Mouse (Mus musculus) heart, adult 2 months (tissue): ENCODE data around the gene Pde11a. TPM values are rescaled to one million over a fixed set of nuclear protein-coding genes. Genes with fewer than 3 reads are reported as not detected.

Experiments used
- DNase-seq, 2 experiments: peaks; one replicate each; pipeline ENCODE4 v3.0.0; 2021
- H3K27ac ChIP-seq: fragments of 200-600 bp; 2 replicates; pipeline ENCODE4 v1.8.1; 2022
- H3K27me3 ChIP-seq: fragments of 200-500 bp; 2 replicates; pipeline ENCODE4 v1.6.1; 2012; ENCODE audit warnings: mild to moderate bottlenecking, low read length, inconsistent platforms, mixed read lengths; ENCODE audit not compliant: control insufficient read depth, insufficient read depth
- H3K36me3 ChIP-seq: fragments of 200-500 bp; 2 replicates; pipeline ENCODE4 v1.6.1; 2012; ENCODE audit warnings: low read length, inconsistent platforms; ENCODE audit not compliant: control insufficient read depth, insufficient read depth
- H3K4me1 ChIP-seq: fragments of 200-500 bp; 2 replicates; pipeline ENCODE4 v1.6.1; 2011; ENCODE audit warnings: low read length; ENCODE audit not compliant: control insufficient read depth, insufficient read depth
- H3K4me3 ChIP-seq: fragments of 200-600 bp; 2 replicates; pipeline ENCODE4 v1.8.1; 2022
- H3K79me2 ChIP-seq: fragments of 200-500 bp; replicated peaks from 2 replicates; pipeline ENCODE4 v1.6.1; 2012; ENCODE audit warnings: mild to moderate bottlenecking, inconsistent platforms, low read length, moderate library complexity, mixed read lengths; ENCODE audit not compliant: control insufficient read depth, insufficient read depth
- H3K9ac ChIP-seq: fragments of 200-500 bp; 2 replicates; pipeline ENCODE4 v1.6.1; 2012; ENCODE audit warnings: low read depth, mild to moderate bottlenecking, control low read depth, inconsistent platforms, low read length, mixed read lengths
- CTCF ChIP-seq: fragments of 200-600 bp; IDR thresholded peaks from 2 replicates; pipeline ENCODE4 v1.8.1; 2022; ENCODE audit warnings: antibody characterized with exemption, mild to moderate bottlenecking, moderate library complexity
- EP300 ChIP-seq: fragments of 200-500 bp; IDR thresholded peaks from 2 replicates; pipeline ENCODE4 v1.6.1; 2011; ENCODE audit warnings: low read depth, low read length, control low read depth; ENCODE audit not compliant: insufficient read depth
- POLR2A ChIP-seq: fragments of 200-500 bp; IDR thresholded peaks from 2 replicates; pipeline ENCODE4 v1.6.1; 2011; ENCODE audit warnings: mild to moderate bottlenecking, low read depth, low read length, control low read depth; ENCODE audit not compliant: insufficient read depth
- WGBS: fragments of 180-500 bp; shearing (Covaris S2); methylation state at CpG from one replicate; pipeline ENCODE4 v1.1.7; 2018; 5-methylcytosine and 5-hydroxymethylcytosine counted together
- intact Hi-C: fragments of 180-260 bp; cut with DNase I; formaldehyde crosslinking; loops from one replicate; pipeline ENCODE4 v1.15.1; 2025
- polyA plus RNA-seq: library from polyadenylated mRNA; depleted of rRNA; stranded (reverse); fragments of >200 nt; gene quantifications from 2 replicates; pipeline ENCODE4 v1.2.3, GENCODE M21; 2012
- total RNA-seq, 2 experiments: library from RNA; stranded (reverse); gene quantifications; 2 replicates each; pipeline ENCODE4 v1.2.3; 2021

The Pde11a gene
- total and polyA plus RNA-seq, 3 experiments, result 0.12 to 1.4 (median 1.2) TPM

DNA sequence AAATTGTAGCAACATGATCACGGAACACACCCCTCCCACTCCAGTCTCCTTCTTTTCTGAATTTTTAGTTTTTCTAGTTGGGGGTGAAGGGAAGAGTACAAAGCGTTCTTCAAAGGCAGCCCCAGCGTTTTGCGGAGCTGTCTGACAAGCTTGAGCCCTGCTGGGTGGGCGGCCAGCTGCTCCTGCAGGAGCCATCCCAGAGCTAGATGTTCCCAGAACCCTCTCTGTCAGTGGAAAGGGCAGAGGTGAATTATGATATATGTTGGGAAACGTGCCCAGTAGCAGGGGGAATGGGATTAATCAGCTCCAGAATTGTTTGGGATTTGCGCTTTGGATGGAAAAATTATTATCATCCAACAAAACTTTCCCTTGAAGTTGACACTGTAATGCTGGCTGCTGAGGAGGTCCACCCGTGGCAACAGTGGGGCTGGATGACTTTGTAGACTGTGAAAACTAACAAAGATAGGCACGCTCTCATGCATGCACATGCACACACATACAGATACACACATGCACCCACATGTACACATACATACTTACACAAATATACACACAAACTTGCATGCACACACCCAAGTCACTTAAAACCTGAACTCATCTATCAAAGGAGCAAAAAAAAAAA is 238.7 kb downstream of the Pde11a start:
- Histone ChIP-seq H3K36me3 (no peaks in the 10 kb centered on the region), H3K27ac (no peak overlapping the region), H3K4me3 (no peak overlapping the region), H3K79me2 (no peaks in the 10 kb centered on the region), H3K4me1 (no peaks in the 10 kb centered on the region), H3K9ac (no peak overlapping the region), H3K27me3 (no peaks in the 10 kb centered on the region)
- 67% methylated on average over 9 of the region's 9 CpGs for WGBS
- intact Hi-C loops, result no loop called here
- no peak for TF ChIP-seq CTCF
- no peak for TF ChIP-seq EP300
- TF ChIP-seq POLR2A, result no peak
- DNase-seq, result no peak

DNA sequence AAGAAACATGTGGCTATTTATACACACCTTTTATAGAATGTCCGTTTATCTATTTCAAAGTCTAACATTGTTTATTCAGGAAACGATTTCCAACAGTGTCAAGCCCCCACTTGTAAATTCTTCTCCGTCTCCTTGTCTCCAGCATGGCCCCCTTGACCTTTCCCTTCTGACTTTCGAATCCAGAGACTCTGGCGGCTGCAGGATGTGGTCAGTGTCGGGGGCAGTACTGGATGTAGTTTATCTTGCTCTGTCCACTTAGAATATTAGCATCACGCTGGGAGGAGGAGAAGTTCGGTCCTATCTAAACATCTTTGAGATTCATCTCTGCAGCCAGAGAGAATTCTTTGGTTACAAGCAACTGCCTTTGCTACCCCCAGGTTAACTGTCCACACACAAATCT is 240.2 kb downstream of the Pde11a start:
- H3K36me3 ChIP-seq, result no peaks in the 10 kb centered on the region
- intact Hi-C loops, result no loop called here
- WGBS, result 31% methylated on average over 8 of the region's 8 CpGs
- no peak overlapping the region for H3K9ac ChIP-seq
- TF ChIP-seq EP300 (no peak), POLR2A (no peak), CTCF (no peak)
- no peaks in the 10 kb centered on the region for H3K4me1 ChIP-seq
- H3K79me2 ChIP-seq, result no peaks in the 10 kb centered on the region
- no peak for DNase-seq
- no peak overlapping the region for H3K4me3 ChIP-seq
- H3K27me3 ChIP-seq, result no peaks in the 10 kb centered on the region
- no peak overlapping the region for H3K27ac ChIP-seq

DNA sequence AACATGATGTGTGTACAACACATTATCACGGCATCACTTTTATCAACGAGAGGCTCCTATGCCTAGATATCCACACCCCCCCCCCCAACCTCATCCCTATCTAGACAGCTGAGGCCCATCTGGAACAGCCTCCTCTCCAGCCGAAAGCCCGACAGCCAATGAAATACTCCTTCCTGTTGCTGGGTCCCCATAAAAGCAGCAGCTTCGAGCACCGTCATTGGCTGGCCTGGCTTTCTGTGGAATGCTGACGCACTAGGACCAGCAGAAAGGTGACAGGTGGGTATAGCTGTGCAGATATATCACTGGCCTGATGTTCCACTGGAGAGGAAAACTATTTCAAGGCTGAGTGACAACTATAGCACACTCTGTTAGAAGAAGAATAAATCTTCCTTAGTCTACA is 240.7 kb downstream of the Pde11a start:
- intact Hi-C loops, result no loop called here
- H3K36me3 ChIP-seq, result no peaks in the 10 kb centered on the region
- H3K79me2 ChIP-seq, result no peaks in the 10 kb centered on the region
- 73% methylated on average over 7 of the region's 7 CpGs for WGBS
- TF ChIP-seq CTCF (no peak), EP300 (no peak), POLR2A (no peak)
- H3K4me3 ChIP-seq, result no peak overlapping the region
- H3K4me1 ChIP-seq, result no peaks in the 10 kb centered on the region
- no peak for DNase-seq
- H3K27me3 ChIP-seq, result no peaks in the 10 kb centered on the region
- H3K27ac ChIP-seq, result no peak overlapping the region
- no peak overlapping the region for H3K9ac ChIP-seq

DNA sequence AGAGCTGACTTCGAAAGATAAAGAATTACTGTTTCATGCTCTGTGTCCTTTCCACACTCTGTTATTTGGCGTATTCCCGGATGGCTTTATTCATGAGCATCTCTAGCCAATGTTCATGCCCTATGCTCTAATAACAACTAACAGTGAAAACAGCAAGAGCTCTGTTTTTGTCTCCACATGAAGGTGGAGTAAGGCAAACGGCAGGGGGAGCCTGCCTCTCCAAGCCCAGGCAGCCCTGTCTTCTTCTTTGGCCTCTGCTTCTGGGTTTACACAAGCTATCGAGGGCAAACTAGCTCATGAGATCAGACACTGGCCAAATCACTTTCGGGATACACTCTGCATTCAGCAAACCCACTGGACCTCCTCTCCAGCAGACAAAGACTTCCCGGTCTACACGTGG is 241.3 kb downstream of the Pde11a start:
- TF ChIP-seq POLR2A (no peak), CTCF (no peak), EP300 (no peak)
- H3K4me3 ChIP-seq, result no peak overlapping the region
- no peak overlapping the region for H3K9ac ChIP-seq
- intact Hi-C loops, result no loop called here
- DNase-seq, result no peak
- no peak overlapping the region for H3K27ac ChIP-seq
- H3K36me3 ChIP-seq, result no peaks in the 10 kb centered on the region
- H3K79me2 ChIP-seq, result no peaks in the 10 kb centered on the region
- no peaks in the 10 kb centered on the region for H3K4me1 ChIP-seq
- WGBS, result 72% methylated on average over 8 of the region's 8 CpGs
- no peaks in the 10 kb centered on the region for H3K27me3 ChIP-seq

DNA sequence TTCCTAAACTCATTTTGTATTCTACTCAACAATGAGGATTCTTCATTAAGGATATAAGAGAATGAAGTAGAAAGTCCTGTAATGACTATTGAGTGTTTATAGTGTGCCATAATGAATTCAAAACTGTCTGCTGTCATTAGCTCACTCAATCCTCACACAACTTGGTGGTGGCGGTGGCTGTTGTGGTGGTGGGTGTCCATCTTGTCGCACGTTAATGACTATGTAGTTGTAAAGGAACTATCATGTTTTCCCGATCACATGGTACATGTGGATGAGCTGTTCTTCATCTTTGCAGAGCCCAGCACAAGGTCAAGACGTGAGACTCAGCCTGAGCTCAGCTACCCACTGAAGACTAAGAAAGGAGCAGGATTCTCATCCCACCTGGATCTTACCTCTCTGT is 242.7 kb downstream of the Pde11a start:
- no peaks in the 10 kb centered on the region for H3K4me1 ChIP-seq
- DNase-seq, result no peak
- H3K4me3 ChIP-seq, result no peak overlapping the region
- no peak overlapping the region for H3K27ac ChIP-seq
- H3K27me3 ChIP-seq, result no peaks in the 10 kb centered on the region
- H3K9ac ChIP-seq, result no peak overlapping the region
- H3K79me2 ChIP-seq, result no peaks in the 10 kb centered on the region
- intact Hi-C loops, result no loop called here
- TF ChIP-seq CTCF (no peak), POLR2A (no peak)
- 89% methylated on average over 5 of the region's 5 CpGs for WGBS
- no peaks in the 10 kb centered on the region for H3K36me3 ChIP-seq

DNA sequence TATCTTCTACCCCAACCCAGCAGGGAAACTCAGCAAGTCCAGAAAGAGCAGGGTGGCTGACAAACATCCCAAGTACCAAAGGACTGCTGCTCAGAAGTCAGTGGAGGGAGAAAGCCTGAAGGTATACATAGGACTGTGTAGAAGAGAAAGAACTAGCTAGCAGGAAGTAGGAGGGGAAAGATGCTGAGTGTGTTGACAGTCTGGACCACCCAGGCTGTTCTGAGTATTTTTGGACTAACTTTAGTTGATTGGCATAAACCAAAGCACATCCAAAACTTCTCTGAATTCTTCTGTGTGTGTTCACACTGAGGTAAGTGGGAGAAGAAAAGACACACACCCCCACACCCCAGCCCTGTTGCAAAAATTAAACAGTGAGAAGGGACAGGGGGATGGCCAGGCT is 248.1 kb downstream of the Pde11a start:
- no peak overlapping the region for H3K4me3 ChIP-seq
- DNase-seq, result no peak
- intact Hi-C loops, result no loop called here
- H3K27ac ChIP-seq, result no peak overlapping the region
- no peak overlapping the region for H3K9ac ChIP-seq
- no peaks in the 10 kb centered on the region for H3K27me3 ChIP-seq
- no peaks in the 10 kb centered on the region for H3K79me2 ChIP-seq
- no peaks in the 10 kb centered on the region for H3K4me1 ChIP-seq
- TF ChIP-seq POLR2A, result no peak
- no peak for TF ChIP-seq CTCF
- TF ChIP-seq EP300, result no peak
- no peaks in the 10 kb centered on the region for H3K36me3 ChIP-seq
